Mouse (Mus musculus): Measurements from ENCODE around the gene Cfap58. TPM values are rescaled to one million over a fixed set of nuclear protein-coding genes. Genes with fewer than 3 reads are reported as not detected.
A peak's percentile ranks its signal among the peaks of the same experiment; 100 is the strongest.

The Cfap58 gene
- polyA plus RNA-seq (2012; rRNA removed): 0.26 and 0.27 TPM in 2 replicates

- DNase-seq (ENCODE audit: low read depth): no peak
These were observed at the start of gene Cfap58 for GRCm38 (mm10) chr19:47937443-47938406. Gene Cfap58 (plus strand): TSS chr19:47937675.

- DNase-seq (ENCODE audit: low read depth): no peak
These were observed 49.4 kb upstream of the Cfap58 start for GRCm38 (mm10) chr19:47888037-47888436.

- no peak for DNase-seq (ENCODE audit: low read depth)
These were observed 46.9 kb upstream of the Cfap58 start for GRCm38 (mm10) chr19:47890489-47891130.

GRCm38 (mm10) chr19:47891562-47892312 is 45.7 kb upstream of the Cfap58 start:
- no peak for DNase-seq (ENCODE audit: low read depth)

GRCm38 (mm10) chr19:47893092-47893491 is 44.4 kb upstream of the Cfap58 start:
- no peak for DNase-seq (ENCODE audit: low read depth)

GRCm38 (mm10) chr19:47898472-47899079 is 38.9 kb upstream of the Cfap58 start:
- no peak for DNase-seq (ENCODE audit: low read depth)

GRCm38 (mm10) chr19:47900012-47900411 is 37.5 kb upstream of the Cfap58 start:
- no peak for DNase-seq (ENCODE audit: low read depth)

- peak; percentile 63 for DNase-seq (ENCODE audit: low read depth)
These were observed 36.9 kb upstream of the Cfap58 start for GRCm38 (mm10) chr19:47900558-47900957.

- DNase-seq (ENCODE audit: low read depth): no peak
These were observed 34.9 kb upstream of the Cfap58 start for GRCm38 (mm10) chr19:47902316-47903201.

GRCm38 (mm10) chr19:47903679-47904078 is 33.8 kb upstream of the Cfap58 start:
- DNase-seq (ENCODE audit: low read depth): no peak

GRCm38 (mm10) chr19:47905081-47905480 is 32.4 kb upstream of the Cfap58 start:
- no peak for DNase-seq (ENCODE audit: low read depth)

GRCm38 (mm10) chr19:47905603-47906002 is 31.9 kb upstream of the Cfap58 start:
- no peak for DNase-seq (ENCODE audit: low read depth)

GRCm38 (mm10) chr19:47907596-47907995 is 29.9 kb upstream of the Cfap58 start:
- no peak for DNase-seq (ENCODE audit: low read depth)

- no peak for DNase-seq (ENCODE audit: low read depth)
These were observed 28.5 kb upstream of the Cfap58 start for GRCm38 (mm10) chr19:47908961-47909371.

- DNase-seq (ENCODE audit: low read depth): no peak
These were observed 27.9 kb upstream of the Cfap58 start for GRCm38 (mm10) chr19:47909387-47910116.

GRCm38 (mm10) chr19:47910117-47910618 is 27.3 kb upstream of the Cfap58 start:
- DNase-seq (ENCODE audit: low read depth): no peak

GRCm38 (mm10) chr19:47910751-47911150 is 26.7 kb upstream of the Cfap58 start:
- DNase-seq (ENCODE audit: low read depth): no peak

GRCm38 (mm10) chr19:47913344-47913743 is 24.1 kb upstream of the Cfap58 start:
- DNase-seq (ENCODE audit: low read depth): no peak

GRCm38 (mm10) chr19:47914191-47914590 is 23.3 kb upstream of the Cfap58 start:
- no peak for DNase-seq (ENCODE audit: low read depth)

- no peak for DNase-seq (ENCODE audit: low read depth)
These were observed 22.2 kb upstream of the Cfap58 start for GRCm38 (mm10) chr19:47915251-47915650.

All from gonadal fat pad, adult 2 months (tissue).